Mouse (Mus musculus): Measurements from ENCODE around the gene Rdm1.

Rdm1 gene

DNA sequence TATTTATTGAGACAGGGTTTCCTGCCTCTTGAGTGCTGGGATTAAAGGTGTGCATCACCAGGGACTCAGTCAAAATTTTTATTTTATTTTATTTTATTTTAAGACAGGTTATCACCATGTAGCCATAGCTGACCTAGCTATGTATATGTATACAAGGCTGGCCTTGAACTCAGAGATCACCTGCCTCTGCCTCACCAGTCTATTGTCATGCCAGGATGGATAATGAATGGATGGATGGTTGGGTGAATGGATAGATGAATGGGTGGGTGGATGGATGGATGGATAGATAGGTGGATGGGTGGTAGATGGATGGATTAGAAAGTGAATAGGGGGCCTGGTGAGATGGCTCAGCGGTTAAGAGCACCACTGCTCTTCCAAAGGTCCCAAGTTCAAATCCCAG is 55.0 kb downstream of the Rdm1 start:
- DNase-seq = no peak

DNA sequence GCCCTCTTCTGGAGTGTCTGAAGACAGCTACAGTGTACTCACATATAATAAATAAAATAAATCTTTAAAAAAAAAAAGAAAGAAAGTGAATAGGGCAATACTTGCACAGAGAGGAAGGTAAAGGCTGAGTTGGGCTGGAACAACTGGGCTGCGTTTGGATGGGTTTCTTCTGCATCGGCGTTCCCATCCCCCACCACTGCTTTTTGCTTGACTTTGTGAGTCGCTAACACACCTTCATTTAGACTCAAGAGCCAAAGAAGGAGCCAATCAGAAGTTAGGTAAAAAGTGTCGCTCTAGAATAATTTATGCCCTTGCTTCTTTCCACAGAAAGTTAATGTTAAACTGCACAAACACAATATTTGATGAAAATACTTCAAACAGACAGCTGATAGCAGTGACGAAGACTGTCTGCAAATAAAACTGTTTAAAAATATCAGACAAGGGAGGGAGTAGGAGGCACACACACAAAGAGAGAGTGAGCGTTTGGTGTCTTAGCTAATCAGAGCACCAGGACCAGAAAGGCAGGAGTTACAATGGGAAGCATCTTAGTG is 55.5 kb downstream of the Rdm1 start:
- no peak for DNase-seq

Measured in cerebellum, postnatal 25 days (tissue).